Mouse (Mus musculus): ENCODE results near the gene Retreg1.

DNA sequence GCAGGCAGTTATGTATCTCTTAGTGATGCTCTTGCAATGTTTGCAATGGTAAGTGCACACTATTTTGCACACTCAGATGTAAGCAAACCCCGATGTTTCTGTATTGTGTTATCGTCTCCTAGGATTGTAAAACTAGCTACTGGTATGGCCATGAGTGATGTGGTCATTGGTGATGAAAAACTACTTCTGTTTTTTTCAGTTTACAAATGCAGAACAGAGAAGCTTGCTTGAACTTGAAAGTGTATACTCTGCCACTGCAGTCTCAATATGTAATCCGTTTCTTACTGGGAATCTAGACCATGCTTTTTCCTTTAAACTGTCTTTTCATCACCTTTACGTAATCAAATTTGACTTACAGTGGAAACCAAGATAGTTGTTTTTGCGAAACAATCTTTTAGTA, 129.8 kb downstream of the Retreg1 start:
- TF ChIP-seq CTCF (IDR thresholded peaks at IDR 0.05; ENCODE audit: borderline replicate concordance, control insufficient read depth, extremely low read depth, insufficient read depth, low read length, poor library complexity) (no peak), POLR2A (IDR thresholded peaks at IDR 0.05; ENCODE audit: control insufficient read depth, extremely low read depth, insufficient read depth, low read length, poor library complexity) (no peak)
